Mouse (Mus musculus) frontal cortex, postnatal 36 days (tissue): Measurements from ENCODE around the gene Ints1.

Experiments
- DNase-seq, 2 experiments: peaks; one replicate each; pipeline ENCODE4 v3.0.0; 2022; ENCODE audit warnings: low spot score in 2 of 2

The Ints1 gene

DNA sequence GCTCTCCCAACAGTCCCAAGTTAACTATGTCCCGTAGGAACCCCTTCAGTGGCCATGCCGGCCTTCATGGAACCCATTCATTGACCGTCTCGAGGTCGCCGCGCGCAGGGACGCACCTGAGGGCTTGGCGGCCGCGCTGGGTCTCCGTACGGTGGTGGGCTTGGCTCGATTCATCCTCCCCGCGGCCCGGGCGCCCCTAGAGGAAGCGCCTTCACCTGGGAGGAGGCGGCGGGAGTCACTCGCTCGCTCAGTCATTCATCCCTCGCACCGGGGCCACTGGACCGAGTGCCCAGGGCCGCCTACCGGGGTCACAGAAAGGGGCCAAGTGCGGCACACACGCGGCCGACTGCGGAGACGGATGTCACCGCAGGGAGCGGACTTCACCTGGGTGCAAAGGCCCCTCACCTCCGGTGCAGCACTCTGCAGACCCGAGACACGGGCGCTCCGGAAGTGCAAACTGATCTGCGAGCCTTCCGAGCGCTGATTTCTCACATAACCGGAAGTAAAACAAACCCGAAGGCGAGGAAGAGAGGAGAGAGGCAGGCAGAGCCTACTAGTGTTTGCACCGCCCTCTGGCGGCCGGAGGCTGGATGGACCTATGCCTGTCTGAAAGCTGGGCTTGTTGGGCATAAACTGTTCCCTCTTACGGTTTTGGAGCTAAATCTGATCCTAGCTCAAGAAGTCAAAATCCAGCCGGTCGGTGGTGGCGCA, at the start of gene Ints1:
TSS of gene Ints1 (minus strand) at position 459 of the 711 bp plus-strand sequence.
- peak; percentile 97 for DNase-seq

DNA sequence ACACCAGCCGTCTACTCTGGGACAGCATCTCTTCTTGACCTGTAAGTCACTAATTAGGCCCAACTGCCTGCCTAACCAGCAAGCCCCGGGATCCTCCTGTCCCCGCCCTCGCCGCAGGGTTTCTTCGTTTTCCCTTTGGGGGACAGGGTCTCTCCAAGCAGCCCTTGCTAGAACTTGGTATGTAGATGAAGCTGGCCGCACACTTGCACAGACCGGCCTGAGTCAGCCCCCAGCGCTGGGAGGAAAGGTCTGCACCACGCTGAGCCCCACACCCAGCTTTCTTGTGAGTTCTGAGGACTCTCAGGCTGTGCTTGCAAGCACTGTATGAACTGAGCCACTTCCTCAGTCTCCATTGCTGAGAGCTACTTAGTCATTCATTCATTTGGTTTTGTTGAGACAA, 49.1 kb upstream of the Ints1 start:
- no peak for DNase-seq

DNA sequence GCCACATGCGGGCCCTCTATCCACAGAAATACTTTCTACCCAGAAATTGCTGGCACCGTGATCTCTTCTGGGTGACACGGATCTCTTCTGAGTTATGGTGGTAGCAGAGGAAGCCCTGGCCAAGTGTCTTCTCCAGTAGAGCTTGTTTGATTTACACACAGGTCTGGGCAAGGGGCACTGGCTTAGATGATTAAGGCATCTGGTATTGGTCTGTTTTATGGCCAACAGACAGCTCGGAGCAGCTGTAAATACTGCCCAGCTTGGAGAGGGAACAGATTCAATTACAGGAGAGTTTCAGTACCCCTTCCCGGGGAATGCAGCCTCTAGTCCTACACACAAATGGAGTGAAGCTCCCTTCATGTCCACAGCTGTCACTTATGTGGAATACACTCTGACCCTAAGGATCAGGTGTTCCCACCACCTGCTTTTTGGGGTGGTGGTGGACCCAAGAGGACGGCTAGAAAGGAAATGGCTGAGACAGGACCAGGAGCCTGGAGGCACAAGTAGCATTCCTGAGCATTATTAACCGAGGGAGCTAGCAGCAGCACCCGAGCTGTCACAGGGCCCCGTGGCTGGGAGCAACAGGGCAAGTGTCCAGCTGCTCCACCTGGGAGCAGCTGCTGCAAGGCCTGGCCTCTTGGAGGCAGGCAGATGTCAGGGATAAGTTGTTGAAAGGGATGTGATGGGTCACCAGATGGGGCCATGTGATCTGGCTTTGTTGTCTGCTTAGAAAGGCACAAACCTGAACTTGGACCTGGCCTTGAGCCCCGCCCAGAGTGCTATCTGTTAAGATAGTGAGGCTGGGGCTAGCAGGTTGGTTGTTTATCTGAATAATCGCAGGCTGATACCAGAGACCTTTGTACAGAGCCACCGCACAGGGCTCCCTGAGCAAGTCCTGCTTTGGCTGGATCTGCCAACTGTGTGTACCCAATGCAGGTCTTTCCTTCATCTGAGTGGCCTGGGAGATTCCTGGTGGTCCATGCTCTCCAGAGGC, 46.3 kb upstream of the Ints1 start:
- no peak for DNase-seq

DNA sequence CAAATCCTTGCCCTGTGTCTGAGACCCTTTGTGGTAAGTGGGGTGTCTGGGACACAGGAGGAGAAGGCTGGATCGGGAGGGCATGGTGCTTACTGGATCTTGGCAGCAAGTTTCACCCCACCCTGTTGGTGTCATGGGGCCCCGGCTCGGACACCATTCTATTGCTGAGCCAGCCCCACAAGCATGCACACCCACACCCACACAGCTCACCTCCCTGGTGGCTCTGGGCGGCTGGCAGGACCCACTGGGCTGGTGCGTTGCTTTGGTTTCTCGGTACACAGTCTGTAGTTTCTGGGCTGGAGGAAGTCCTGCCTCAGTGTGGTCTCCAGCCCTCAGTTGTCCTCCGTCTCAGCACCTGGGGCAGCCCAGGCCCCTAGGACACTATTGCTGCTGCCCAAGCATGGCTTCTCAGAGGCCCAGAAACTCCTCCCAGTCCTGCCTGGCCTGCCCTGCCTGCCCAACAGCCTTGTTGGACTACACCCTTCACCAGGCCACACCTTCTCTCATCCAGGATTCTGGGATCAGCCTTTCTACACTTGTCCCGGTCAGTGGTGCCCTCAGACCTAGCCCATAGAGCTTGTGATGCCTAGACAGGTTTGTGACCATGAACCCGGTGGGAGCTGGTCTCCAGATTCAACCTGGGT, 44.2 kb upstream of the Ints1 start, which contains the start of gene Tmem184a:
TSS of gene Tmem184a (minus strand) at position 380 of the 644 bp plus-strand sequence.
- DNase-seq, result no peak

DNA sequence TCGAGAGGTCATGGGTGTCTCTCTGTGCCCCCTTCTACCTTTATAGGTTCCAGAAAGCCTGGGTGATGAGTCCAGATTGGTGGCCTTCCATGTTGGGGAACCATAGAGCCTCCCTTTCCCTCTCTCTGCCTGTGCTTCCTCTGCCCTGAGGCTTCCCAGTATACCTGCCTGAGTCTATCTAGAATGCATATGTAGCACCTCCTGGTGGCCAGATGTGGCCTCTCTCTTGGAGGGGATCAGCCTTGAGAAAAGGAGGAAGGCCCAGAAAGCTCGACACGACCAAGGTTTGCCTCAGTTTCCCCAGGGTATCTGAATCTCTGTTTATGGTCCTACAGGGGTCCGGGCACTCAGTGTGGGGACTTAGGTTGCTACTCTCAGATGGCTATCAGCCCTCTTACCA, 43.3 kb upstream of the Ints1 start:
- no peak for DNase-seq

DNA sequence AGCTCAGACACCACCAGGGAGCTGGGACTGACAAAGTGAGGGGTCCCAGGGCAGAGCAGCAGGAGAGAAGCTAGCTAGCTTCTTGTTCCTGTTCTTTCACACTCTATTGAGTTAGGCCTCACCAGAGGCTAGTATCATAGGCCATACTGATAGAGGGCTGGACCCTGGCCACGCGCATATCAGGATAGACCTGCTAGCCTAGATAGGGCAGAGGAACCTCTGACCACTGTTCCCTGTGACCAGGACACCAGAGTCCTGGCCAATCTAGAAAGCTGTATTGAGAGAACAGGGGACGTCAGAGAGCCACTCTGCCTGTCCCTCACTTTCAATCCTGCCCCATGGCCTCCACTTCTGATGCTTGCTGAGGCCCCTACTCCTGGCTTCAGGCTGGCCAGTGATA, 42.6 kb upstream of the Ints1 start:
- no peak for DNase-seq

DNA sequence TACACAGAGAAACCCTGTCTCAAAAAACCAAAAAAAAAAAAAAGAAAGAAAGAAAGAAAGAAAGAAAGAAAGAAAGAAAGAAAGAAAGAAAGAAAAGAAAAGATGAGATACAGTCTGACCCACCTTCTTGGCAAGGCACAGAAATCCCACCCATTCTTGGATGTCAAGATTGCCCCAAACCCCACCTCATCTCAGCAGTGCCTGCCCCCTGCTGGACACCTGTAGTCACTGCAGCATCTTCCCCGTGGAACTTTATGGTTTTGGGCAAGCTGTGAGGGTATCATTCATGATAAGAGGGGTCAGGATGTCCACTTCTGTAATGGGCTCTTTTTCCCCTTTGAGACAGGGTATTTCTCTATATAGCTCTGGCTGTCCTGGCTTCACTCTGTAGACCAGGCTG, 41.8 kb upstream of the Ints1 start:
- DNase-seq, result no peak

DNA sequence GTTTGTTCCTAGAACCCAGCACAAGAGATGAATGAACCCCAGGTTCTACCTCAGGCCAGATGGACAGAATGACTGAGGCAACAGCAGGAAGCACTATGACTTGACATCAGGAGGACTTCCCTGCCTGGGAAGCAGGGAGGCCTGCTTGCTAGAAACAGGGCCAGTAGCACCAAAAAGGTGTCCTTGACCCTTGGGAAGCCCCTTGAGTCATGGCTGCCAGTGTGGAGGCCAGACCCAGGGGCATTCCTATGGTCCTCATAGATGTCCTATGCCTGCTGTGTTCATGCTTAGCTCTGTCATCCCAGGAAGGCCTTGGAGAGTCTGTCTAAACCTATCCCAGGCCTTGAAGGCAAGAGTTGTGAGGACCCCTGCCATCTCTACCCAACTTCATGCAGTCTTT, 41.0 kb upstream of the Ints1 start:
- no peak for DNase-seq

DNA sequence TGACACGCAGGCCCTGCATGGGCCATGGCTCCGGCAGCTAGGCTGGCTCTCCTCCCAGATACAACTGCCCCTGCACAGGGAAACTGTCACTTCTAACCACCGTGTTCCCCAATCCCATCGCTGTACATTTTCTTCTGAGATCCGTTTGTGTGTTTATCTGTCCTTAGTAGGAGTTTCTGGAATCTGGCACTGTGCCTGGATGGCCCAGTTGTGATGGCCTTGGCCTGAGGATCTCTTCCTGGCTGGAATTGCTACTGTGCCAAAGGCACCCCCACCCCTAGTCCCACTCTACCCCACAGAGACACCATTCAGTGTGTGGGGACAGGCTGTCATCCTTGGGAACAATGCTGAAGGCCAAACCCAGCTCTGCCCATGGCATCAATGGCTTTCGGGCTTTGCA, 40.5 kb upstream of the Ints1 start:
- no peak for DNase-seq

DNA sequence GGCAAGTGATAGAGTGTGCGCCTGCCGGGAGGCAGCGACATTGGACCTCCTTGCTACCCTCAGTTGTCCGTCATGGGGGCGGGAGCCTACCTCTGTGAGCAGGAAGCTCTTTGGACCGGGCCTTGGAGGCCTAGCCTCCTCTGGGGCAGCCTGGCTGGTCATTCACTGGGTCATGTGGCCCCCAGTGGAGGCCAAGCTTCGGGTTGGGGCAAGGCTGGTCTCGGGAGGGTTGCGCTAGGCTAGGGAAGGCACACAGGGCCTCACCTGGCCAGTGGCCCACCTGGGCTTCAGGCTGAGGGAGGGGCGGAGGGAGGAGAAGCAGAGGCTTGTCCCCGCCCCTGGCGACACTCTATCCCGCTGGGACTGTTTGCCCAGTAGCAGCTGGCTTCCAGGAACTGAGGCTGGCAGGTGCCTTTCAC, 38.5 kb upstream of the Ints1 start:
- no peak for DNase-seq

DNA sequence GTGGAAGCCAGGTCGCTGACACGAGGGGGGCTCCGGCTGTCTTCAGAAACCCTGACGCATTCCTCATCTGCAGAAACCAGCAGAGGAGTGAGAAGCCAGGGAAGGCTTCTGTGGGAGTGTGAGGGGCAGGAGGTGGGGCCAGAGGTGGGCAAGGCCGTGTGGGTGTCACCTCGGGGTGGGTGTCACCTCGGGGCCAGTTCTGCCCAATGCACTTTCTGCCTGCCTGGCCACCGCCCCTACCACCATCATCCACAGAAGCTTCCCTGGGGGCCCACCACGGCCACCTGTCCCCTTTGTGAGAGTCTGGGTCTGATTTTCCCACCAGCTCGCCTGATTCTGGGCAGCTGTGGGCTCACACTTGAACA, 37.6 kb upstream of the Ints1 start:
- DNase-seq, result no peak

DNA sequence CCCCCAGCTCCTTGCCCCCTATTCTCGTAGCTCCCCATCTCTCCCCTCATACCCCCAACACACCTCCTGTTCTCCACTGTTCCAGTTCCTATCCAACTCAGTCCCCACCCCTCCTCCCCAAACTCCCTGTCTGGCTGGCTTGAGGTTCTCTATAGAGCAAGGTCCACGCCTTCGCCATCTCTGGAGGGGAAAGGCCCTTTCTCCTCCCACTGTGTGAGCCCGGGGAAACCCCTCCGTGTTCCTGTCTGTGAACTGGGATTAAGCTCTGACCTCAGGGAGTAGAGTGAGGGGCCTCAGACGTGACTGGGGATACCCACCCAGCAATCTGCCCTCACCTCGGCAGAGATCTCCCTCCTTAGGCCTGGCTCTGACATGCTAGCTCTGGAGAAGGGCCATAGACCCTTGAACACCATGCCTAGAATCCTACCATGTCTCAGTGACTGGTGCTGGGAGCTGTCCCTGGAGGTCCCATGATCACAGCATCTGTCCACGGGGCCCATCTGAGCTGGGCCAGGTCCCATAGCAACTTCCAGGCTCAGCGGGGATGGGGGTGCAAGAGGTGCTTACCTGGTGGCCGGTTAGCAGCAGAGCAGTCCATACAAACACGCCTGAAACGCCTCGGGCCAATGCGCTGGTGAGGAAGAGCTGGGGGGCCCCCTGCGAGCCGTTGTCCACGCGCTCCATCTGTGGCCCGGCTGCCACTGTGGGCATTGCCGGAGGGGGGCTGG, 37.1 kb upstream of the Ints1 start:
- no peak for DNase-seq

DNA sequence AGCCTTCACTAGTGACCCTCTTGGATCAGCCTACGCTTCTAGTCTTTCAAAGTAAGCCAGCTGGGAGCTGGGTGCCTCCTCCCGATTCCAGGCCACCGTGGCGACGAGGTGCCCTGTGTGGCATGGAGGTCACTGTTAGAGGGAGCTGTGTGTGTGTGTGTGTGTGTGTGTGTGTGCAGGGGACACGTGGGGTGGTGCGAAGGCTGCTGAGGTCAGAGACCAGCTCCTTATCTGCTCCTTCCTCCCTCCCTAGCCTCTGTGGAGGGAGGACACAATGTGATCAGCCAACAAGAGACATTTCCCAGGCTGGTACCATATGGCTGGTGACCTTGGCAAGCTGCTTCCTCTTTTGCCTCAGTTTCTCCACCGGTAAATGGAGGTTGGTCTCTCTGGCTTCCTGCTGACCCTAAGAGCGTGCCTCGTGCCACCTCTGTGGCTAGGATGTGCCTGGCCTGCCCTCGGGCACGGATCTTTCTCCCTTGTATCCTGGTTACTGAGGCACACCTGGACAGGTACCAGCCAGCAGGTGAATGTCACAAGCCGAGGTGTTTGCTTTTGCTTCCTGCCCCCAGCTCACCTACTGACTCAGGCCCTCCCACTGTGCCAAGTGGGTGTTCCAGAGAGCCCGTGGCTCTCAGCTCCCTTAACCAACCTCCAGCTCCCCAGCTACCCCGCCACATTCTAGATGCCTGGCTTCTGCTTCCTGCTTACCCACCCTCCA, 36.4 kb upstream of the Ints1 start:
- DNase-seq, result no peak

DNA sequence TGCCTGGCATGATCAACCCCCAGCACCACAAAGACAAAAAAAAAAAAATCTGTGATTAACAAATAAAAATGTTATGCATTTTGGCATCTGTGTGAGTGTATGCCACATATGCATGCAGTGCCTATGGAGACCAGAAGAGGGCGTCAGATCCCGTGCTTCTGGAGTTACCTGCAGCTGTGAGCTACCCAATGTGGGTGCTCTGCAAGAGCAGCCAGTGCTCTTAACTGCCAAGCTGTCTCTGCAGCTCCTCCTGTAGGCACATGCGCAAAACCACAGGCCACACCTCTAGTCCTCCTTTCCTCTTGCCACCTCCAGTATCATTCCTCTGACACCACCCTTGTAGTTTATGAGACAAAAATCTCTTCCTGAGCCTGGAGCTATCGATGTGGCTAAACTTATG, 33.9 kb upstream of the Ints1 start:
- no peak for DNase-seq

DNA sequence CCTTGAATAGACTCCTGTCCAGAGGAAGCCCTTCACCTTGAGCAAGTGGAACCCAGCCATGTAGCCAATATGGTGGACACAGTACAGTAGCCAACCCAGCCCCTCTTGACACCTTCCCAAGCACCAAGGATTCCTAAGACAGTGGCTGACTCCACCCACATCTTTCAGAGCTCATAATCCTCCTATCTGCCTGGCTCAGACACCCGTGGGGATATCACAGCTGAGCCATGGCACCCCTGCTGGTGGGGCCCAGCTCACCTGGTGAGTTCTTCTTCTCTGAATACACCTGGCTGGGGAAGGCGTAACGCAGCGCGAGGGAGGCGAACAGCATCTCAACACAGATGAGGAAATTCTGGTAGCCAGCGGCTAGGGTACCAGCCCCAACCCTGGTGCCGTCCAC, 30.4 kb upstream of the Ints1 start:
- no peak for DNase-seq

DNA sequence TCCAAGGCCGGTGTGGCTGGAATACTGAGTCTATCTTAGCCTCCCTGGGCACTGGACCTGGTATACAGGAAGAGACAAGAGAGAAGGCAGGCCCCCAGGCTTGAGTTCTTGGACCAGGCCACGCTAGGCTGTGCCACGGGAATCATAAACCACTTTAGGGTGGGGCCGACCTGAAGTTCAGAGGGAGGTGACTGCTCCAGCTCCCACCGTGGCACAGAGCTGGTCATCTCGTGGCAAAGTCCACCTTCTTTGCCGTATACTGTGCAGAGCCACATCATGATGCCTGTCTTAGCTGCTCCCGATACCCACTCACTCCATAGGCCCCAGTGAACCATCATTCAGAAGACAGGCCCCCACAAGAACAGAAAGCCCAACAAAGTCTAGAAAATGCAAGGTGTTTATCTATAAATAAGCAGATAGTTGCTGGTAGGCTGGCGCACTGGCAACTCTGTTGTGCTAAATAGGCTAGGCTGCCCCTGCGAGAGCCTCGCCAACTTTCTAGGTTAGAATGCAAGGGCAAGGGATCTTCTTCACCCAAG, 29.2 kb upstream of the Ints1 start:
- no peak for DNase-seq

DNA sequence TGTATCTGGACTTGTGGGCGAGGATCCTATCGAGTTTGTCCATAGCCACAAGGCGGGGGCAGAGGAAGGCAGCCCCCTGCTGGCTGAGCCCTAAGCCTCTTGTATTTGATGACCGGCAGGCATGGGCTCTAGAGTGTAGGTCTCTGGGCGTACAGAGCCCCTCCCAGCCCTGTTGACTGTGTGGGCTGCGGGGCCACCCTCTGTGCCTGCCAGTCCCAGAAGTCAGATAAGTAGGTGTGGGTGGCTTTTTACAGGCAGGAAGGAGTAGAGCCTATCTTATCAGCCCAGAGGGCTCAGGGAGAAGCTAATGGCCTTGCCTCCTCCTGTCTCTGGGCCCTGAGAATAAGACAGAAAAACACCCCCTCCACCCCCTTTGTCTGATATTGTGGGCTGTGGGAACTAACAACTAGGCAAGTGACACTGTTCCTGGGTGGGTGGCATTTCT, 28.7 kb upstream of the Ints1 start:
- DNase-seq, result no peak

DNA sequence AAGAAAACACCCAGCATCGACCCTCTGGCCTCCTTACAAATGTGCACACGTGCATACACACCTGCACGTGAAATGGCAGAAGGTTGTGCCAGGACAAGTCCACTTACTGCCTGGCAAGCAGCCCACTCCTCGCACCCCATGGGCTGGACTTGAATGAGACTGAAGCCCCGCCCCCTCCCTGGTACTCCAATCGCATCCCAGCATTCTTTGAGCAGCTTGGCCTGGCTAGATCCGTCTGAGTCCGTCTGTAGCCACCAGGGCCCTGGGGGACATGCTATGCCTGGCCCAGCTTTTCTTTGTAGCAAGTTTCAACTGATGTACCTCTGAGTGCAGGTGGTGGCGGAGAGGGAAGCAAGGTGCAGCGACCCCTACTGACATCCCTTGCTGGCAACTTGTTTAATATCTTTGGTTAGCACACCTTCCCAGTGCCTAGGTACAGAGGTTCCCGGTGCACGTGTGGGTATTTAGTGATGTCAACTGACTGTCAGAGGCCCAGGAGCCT, 28.2 kb upstream of the Ints1 start:
- no peak for DNase-seq

DNA sequence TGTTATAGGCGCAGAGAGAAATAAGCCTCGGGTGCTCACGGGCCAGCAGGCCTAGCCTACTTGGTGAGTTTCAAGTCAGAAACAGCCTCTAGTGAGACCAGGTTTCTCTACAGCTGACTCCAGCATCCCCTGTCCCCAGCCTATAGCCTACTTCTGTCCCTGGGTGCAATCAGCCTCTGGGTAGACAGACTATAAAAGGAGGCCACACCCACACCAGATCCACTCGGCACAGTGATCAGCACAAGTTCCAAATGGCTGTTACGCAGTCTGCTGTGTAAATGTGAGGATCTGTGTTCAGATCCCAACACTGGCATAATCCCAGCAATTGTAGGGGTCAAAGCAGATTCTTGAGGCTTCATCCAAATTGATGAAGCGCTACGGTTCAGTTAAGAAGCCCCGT, 27.7 kb upstream of the Ints1 start:
- no peak for DNase-seq

DNA sequence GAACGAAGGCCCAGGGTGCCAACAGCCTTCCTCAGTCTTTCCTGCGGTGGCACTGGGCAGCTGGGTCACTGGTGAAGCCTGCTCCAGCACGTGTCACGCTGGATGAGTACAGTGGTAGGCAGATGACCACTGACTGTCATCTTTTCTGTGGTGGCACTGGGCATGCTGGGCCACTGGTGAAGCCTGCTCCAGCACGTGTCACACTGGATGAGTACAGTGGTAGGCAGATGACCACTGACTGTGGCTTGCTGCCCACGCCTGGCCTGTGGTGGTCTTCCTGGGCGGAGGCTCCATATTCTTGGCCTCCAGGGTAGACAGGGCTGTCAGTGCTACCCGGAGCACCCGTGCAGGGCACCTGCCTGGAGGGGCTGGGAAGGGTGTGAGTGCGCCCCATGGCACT, 26.4 kb upstream of the Ints1 start:
- DNase-seq, result no peak

DNA sequence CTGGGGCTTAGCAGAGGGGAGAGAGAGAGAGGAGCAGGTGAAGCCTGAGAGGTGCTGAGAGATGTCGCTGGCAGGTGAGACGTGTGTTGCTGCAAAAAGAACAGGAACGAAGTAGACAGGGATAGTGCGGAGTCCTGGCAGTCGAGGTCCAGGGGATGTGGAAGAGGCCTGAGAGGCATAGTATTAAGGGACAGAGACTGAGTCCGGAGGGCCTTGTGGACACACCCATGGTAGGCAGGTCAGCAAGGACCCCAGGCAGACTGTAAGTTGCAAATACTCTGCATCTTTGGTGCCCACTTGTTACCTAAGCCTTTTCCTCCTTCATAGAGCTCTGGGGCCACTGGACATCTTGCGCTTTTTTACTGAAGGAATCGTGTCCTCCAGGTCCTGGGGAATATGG, 25.8 kb upstream of the Ints1 start:
- no peak for DNase-seq
